8 mouse cellular contexts compared by ENCODE assay signal in the genomic region with DNA sequence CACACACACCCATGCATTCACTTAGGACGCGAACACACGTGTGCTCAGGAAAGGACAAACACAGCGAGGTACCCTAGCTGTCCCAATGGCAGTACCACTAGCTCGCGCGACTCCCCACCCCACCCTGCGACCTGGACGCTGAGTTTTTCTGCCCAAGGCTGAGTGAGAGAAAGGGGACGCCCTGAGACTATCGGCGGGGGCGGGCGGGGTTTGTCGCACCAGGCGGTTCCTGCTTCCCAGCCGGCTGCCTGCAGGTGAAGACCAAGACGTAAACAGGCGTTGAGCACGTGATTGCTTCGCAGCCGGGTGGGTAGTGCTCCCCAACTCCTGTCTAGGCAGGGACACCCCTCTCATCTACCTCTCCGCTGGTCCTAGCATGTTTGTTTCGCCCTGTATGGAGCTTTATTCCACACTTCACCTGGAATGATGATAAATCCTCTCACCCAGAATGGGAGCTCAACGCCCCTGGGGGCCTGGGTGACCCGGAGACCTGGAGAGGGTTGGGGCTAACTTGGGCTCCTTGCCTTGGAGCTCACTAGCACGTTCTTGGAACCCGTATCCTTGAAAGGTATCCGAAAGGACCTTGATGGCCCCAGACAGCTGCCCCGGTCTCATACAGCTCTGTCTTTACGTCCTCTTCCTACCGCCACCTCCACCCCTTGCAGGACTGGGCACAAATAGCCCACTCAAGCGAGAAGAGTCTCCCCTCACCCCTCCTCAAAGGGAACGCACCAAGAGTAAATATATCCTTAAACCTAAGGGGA. TPM values are rescaled to one million over a fixed set of nuclear protein-coding genes. Genes with fewer than 3 reads are reported as not detected.
DNase-seq lines count a peak whose midpoint lies in the region; ATAC-seq lines count a peak whose summit lies in the region.

No protein-coding gene starts in this region.

- under 1% methylated on average over 34 of the region's 34 CpGs for WGBS in intestine, embryonic 16.5 days
- WGBS in neural tube, embryonic 15.5 days, result under 1% methylated on average over 33 of the region's 34 CpGs

- peaks cover 3% of the 10 kb centered on the region; the same call in 1 of the 2 replicates for H3K36me3 ChIP-seq in intestine, embryonic 16.5 days (ENCODE audit: control insufficient read depth, insufficient read depth, low read length)
- peaks cover 15% of the 10 kb centered on the region for H3K36me3 ChIP-seq in neural tube, embryonic 15.5 days

- DNase-seq in urinary bladder, adult 18-20 months (ENCODE audit: low spot score in 2 of 2), result peak; percentile 54 to 75
- no peak for DNase-seq in urinary bladder, postnatal 10 days (ENCODE audit: low spot score)
- DNase-seq in cerebellum, postnatal 25 days, result peak; percentile 82 to 83
- peak; percentile 76 to 77 for DNase-seq in lung, adult 18-20 months
- DNase-seq in urinary bladder, postnatal 25 days (ENCODE audit: low spot score), result peak; percentile 52

- H3K4me3 ChIP-seq in intestine, embryonic 16.5 days (ENCODE audit: low read length), result peak overlapping the region; percentile 76
- H3K4me3 ChIP-seq in neural tube, embryonic 15.5 days (replicated peaks), result peak overlapping the region; percentile 57

- H3K27ac ChIP-seq in intestine, embryonic 16.5 days (ENCODE audit: low read length), result peak overlapping the region; percentile 100
- peak overlapping the region; percentile 94 for H3K27ac ChIP-seq in neural tube, embryonic 15.5 days (replicated peaks)

- no peaks in the 10 kb centered on the region for H3K9me3 ChIP-seq in intestine, embryonic 16.5 days (ENCODE audit: control insufficient read depth, low read length)
- no peaks in the 10 kb centered on the region for H3K9me3 ChIP-seq in neural tube, embryonic 15.5 days (replicated peaks)

- peak overlapping the region; percentile 92 for H3K9ac ChIP-seq in intestine, embryonic 16.5 days (ENCODE audit: low read depth, low read length)
- H3K9ac ChIP-seq in neural tube, embryonic 15.5 days (replicated peaks), result peak overlapping the region; percentile 33

- H3K27me3 ChIP-seq in intestine, embryonic 16.5 days (replicated peaks; ENCODE audit: control insufficient read depth, insufficient read depth, low read length), result no peaks in the 10 kb centered on the region
- H3K27me3 ChIP-seq in neural tube, embryonic 15.5 days (replicated peaks), result 0 out of 2 replicates have a peak, but pooled peaks cover 3% of the 10 kb centered on the region

- peak; percentile 16; the same call in 1 of the 2 replicates for ATAC-seq in granulocyte monocyte progenitor cell, adult 5-6 weeks (replicated peaks; ENCODE audit: poor library complexity, severe bottlenecking)
- ATAC-seq in intestine, embryonic 16.5 days, result peak; percentile 15; the same call in 1 of the 2 replicates
- 0 out of 2 replicates have a peak, but pooled peaks have one; percentile 6 for ATAC-seq in neural tube, embryonic 15.5 days (ENCODE audit: low FRiP score)

- peaks cover 46% of the 10 kb centered on the region for H3K4me1 ChIP-seq in intestine, embryonic 16.5 days (ENCODE audit: control insufficient read depth, insufficient read depth, low read length)
- H3K4me1 ChIP-seq in neural tube, embryonic 15.5 days, result peaks cover 61% of the 10 kb centered on the region

- H3K4me2 ChIP-seq in intestine, embryonic 16.5 days (ENCODE audit: low read depth, low read length), result peak overlapping the region; percentile 93
- peak overlapping the region; percentile 82 for H3K4me2 ChIP-seq in neural tube, embryonic 15.5 days

RNA-seq across cellular contexts. Expression of gene Lzts2, which starts 1.5 kb away (rescaled TPM):
- 4.9 and 7.9 TPM in 2 replicates for total RNA-seq in granulocyte monocyte progenitor cell, adult 5-6 weeks (2014; fragmentation: Nextera tagmentation)
- total RNA-seq in granulocyte monocyte progenitor cell, adult 5-6 weeks (2017), result 6.9 and 9.9 TPM in 2 replicates
- 33.6 and 34.7 TPM in 2 replicates for polyA plus RNA-seq in intestine, embryonic 16.5 days (2015; fragmentation: Nextera tagmentation; extraction: Ambion mirVana)
- polyA plus RNA-seq in neural tube, embryonic 15.5 days (2015; fragmentation: Nextera tagmentation; extraction: Ambion mirVana), result 23.4 and 28.2 TPM in 2 replicates

RNA-seq across cellular contexts. Expression of gene Mrpl43, which starts 9.5 kb away (rescaled TPM):
- total RNA-seq in granulocyte monocyte progenitor cell, adult 5-6 weeks (2014; fragmentation: Nextera tagmentation), result 41.8 and 53.7 TPM in 2 replicates
- 35.5 and 37.9 TPM in 2 replicates for total RNA-seq in granulocyte monocyte progenitor cell, adult 5-6 weeks (2017)
- polyA plus RNA-seq in intestine, embryonic 16.5 days (2015; fragmentation: Nextera tagmentation; extraction: Ambion mirVana), result 74.7 and 76.4 TPM in 2 replicates
- polyA plus RNA-seq in neural tube, embryonic 15.5 days (2015; fragmentation: Nextera tagmentation; extraction: Ambion mirVana), result 89.1 and 96.2 TPM in 2 replicates

RNA-seq across cellular contexts. Expression of gene Twnk, which starts 10.2 kb away (rescaled TPM):
- 27.9 and 30.2 TPM in 2 replicates for total RNA-seq in granulocyte monocyte progenitor cell, adult 5-6 weeks (2014; fragmentation: Nextera tagmentation)
- 20.1 and 23.0 TPM in 2 replicates for total RNA-seq in granulocyte monocyte progenitor cell, adult 5-6 weeks (2017)
- 19.8 and 21.0 TPM in 2 replicates for polyA plus RNA-seq in intestine, embryonic 16.5 days (2015; fragmentation: Nextera tagmentation; extraction: Ambion mirVana)
- polyA plus RNA-seq in neural tube, embryonic 15.5 days (2015; fragmentation: Nextera tagmentation; extraction: Ambion mirVana), result 12.9 and 15.8 TPM in 2 replicates

RNA-seq across cellular contexts. Expression of gene Sema4g, which starts 26.8 kb away (rescaled TPM):
- 0.43 TPM in 1 of 2 replicates, not detected in the other for total RNA-seq in granulocyte monocyte progenitor cell, adult 5-6 weeks (2014; fragmentation: Nextera tagmentation)
- not detected in 2 replicates for total RNA-seq in granulocyte monocyte progenitor cell, adult 5-6 weeks (2017)
- 19.0 and 21.1 TPM in 2 replicates for polyA plus RNA-seq in intestine, embryonic 16.5 days (2015; fragmentation: Nextera tagmentation; extraction: Ambion mirVana)
- polyA plus RNA-seq in neural tube, embryonic 15.5 days (2015; fragmentation: Nextera tagmentation; extraction: Ambion mirVana), result 17.4 and 19.4 TPM in 2 replicates

RNA-seq across cellular contexts. Expression of gene Pdzd7, which starts 29.8 kb away (rescaled TPM):
- 0.24 TPM in 1 of 2 replicates, not detected in the other for total RNA-seq in granulocyte monocyte progenitor cell, adult 5-6 weeks (2014; fragmentation: Nextera tagmentation)
- not detected in 2 replicates for total RNA-seq in granulocyte monocyte progenitor cell, adult 5-6 weeks (2017)
- polyA plus RNA-seq in intestine, embryonic 16.5 days (2015; fragmentation: Nextera tagmentation; extraction: Ambion mirVana), result 0.43 and 0.49 TPM in 2 replicates
- polyA plus RNA-seq in neural tube, embryonic 15.5 days (2015; fragmentation: Nextera tagmentation; extraction: Ambion mirVana), result 1.5 and 2.6 TPM in 2 replicates
